Mouse (Mus musculus): ENCODE data around the gene Trim65.
A peak's percentile ranks its signal among the peaks of the same experiment; 100 is the strongest.

Trim65 gene

DNA sequence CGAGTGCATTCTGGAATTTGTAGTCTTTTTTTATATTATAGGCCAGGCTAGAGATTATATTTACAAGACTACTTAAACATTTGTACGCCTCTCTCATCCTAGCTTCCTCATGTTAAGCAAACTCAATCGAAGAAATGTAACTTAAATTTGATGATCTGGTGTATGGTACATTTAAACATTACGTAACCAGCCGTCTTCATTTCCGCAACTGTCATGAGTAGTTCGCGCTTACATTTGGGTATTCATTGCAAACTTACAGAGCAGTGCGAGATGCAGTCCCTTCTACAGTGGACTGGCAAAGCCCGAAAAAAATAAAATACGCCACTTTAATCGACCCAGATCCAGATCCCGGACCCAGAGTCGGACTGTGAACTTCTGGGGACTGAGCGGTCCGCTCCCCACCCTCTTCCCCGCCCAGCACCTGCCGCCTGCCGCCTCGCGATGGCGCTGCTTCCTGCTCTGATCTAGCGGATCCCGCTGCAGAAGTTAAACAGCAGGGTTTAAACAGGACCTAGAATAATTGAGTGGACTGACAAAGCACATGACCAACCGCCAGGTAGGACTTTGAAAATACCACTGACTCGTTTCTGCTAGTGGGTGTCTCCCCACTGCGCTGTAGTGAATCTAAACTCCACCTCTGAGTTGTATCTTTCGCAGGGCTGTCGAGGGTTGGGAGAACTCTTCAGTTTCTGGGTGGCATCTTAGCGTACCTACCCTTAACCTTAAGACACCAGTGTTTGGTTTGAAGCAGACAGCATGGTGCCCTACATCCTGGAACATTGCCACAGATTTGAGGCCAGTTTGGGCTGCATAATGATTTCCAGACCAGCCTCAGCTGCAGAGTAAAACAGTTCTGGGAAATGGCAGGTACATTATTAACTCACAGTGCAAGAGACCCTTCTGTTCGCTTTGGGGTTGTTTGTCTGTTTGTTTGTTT, 43.5 kb downstream of the Trim65 start:
- peak; percentile 95 to 96 for DNase-seq

DNA sequence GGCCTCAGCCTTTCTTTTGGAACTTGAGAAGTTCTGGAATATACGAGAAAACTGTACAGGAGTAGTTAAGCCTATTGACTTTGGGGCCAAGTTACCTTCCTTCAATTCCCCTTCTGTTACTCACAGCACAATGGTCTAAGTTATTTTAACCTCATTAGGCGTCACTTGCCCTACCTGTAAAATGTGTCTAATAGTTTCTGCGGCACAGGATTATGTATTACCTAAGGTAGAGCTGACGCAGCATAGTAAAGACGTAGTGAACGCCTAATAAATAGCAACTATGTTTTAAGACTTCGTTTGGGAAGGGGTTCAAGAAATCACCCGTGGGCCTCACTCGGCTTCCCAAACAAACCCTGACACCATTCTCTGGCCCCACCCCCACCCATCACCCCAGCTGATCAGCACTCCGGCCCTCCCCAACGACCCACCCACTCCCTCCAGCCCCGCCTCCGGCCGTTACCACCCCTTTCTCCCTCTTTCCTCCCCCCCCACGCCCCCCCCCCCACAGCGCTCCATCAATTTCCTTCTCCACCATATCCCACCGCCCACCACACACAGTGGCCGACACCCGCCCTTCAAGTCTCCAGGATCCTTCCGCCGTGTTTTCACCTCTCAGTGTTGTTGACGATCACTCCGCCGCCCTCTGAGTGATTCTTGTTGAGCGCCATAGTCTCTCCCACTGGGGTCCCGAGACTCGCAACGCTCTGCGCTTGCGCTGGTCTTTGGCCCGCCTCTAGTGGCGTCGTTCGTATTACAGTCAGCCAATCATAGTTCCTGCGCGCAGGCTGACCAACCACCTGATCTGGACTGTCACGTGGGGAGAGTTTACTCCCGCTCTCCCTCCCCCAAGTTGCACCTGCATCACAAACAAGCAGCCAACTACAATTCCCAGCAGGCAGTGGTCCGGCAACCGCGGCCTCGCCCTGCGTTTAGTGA, 44.4 kb downstream of the Trim65 start, which contains the start of gene Wbp2:
Wbp2 (minus strand) TSS at position 738 of the 936 bp plus-strand sequence.
- peak; percentile 97 to 98 for DNase-seq

GRCm38 (mm10) chr11:116084166-116084565, 46.8 kb downstream of the Trim65 start:
- no peak for DNase-seq

DNA sequence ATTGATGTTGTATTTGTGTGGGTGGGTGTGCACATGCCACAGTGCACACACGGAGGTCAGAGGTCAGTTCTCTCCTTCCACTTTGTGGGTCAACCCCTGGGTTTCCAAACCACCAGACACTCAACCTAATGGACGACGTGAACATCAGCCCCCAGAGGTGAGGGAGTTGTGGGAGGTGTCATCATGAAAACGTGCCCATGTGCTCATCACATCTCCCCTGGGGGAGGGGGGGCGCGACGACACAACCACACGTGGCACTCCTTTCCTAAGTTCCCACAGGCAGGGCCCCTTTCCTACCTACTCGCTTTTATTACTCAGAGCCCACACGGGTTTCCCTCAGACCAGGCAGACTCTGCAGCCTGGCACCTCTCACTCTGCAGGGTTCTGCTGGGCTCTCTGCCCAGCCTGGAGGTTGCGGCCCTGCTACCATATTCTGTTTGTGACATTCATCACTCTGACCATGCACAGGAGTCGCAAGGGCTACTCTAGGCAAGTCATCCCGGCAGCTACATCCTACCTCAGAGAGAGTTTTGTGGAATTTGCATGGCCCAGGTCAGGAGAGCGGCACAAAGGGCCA, 47.7 kb downstream of the Trim65 start:
- no peak for DNase-seq

DNA sequence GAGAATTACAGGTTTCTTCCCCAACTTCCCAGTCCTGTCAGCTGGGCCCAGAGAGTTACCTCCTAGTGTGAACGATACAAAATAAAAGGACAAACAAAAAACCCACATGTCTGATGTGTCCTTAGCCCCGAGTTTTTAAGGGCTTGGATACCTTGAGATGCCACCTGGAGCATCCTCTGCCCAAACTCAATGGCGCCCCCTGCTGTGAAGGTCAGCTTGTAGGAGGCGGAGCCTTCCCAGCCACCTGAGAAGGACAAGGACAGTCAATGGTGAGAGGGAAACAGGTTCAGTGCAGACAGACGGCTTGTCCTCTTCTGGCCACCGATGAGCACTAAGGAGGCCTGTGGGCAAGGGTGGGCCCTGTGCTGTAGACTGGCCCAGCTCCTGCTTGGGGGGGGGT, 49.8 kb downstream of the Trim65 start:
- peak; percentile 71 to 77 for DNase-seq

DNA sequence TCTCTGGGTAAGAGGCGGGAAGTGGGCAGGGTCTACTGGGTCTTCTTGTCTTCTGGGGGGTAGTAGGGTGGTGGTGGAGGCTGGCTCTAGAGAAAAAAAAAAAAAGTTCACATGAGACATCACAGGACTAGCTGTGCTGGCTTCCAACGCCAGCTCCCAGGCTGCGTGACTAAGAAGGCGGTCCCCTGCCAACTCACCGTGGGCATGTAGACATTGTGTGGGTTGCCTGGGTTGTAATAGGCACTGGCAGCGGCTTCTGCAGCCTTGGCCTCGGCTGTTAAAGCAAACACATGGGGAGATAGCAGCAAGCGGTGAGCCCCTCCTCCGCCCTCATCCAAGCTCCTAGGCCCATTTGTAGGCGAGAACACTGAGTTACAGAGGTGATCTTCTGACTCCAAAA, 51.4 kb downstream of the Trim65 start:
- peak in 1 of 2 experiments; percentile 33 for DNase-seq

DNA sequence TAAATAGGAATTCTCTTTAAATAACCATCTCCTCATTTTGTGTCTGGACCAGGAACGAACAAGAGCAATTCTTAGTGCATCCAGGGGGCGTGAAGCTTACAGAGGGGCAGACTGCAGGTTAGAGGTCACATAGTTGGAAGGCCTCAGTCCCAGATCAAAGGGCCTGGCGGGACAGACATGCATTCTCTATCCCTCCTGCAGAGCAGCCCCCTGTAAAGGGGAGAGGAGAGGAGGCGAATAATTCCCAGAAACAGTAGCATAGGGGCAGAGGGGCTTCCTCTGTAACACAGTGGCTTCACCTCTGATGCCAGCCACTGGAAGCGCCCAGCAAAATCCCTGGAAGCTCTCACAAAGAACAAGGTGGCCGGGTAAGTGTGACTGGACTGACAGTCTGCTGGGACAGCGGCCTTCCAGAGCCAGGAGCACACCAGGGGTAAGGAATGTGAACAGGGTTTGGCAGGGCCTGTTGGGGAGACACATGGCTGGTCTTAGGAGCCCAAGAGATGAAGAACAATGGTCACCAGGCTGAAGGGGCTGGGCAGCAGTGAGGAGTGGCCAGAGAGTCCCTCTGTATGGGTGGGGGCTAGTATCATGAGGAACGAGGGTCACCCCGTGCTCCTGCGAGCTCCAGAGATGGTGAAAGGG, 52.1 kb downstream of the Trim65 start:
- peak in 1 of 2 experiments; percentile 32 for DNase-seq

- DNase-seq = peak; percentile 82 to 87
These were observed 52.7 kb downstream of the Trim65 start for GRCm38 (mm10) chr11:116078221-116078620.

DNA sequence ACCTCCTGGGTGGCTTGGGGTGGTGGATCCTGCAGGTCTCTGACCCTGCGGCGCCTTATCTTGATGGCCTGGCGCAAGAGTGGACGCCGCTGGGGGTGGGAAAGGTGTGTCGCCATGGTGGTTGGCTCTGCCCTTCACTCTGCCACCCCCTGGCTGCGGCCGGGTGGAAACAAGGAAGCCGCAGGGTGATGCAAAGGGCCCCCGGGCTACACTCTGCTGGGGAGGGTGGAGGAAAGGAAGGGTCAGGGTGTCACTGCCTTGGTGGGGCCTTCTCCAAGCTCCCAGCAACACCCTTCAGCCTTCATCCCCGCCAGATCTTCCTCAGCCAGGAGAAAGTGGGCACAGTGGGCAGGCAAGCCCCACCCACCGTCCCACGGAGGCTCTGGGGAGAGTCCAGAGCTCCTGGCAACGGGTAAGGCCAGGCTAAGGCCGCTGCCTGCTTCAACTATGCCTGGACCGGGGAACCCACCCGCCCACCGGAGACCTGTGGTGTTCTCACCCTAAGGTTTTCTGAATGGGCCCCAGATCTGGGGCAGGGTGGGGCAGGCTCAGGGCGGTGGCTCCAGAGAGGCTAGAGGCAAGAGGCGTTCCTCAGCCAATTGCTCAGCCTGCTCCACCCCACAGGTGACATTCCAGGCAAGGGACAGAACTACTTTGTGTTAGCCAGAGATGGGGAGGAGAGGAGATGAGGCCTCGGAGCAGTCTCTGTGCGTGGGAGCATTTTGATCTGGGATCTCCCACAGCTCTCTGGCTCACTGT, 53.3 kb downstream of the Trim65 start, which contains the start of gene Unc13d:
Unc13d (minus strand) TSS at position 516 of the 759 bp plus-strand sequence.
- peak in 1 of 2 experiments; percentile 50 for DNase-seq

GRCm38 (mm10) chr11:116076836-116077235, 54.1 kb downstream of the Trim65 start:
- no peak for DNase-seq

DNA sequence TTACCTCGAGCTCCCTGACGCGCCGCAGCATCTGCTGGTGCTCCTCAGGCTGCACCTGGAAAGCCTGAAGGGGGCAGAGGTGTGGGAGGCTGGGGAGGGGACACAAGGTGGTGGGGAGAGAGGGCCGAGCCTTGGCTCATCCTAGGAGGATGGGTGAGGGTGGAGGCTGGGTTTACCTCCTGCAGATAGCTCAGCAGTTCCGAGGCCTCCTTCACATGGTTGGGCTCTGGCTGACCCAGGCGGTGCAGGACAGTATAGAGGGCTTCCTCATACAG, 54.7 kb downstream of the Trim65 start:
- DNase-seq = no peak

- no peak for DNase-seq
These were observed 55.2 kb downstream of the Trim65 start for GRCm38 (mm10) chr11:116075539-116076265.

DNA sequence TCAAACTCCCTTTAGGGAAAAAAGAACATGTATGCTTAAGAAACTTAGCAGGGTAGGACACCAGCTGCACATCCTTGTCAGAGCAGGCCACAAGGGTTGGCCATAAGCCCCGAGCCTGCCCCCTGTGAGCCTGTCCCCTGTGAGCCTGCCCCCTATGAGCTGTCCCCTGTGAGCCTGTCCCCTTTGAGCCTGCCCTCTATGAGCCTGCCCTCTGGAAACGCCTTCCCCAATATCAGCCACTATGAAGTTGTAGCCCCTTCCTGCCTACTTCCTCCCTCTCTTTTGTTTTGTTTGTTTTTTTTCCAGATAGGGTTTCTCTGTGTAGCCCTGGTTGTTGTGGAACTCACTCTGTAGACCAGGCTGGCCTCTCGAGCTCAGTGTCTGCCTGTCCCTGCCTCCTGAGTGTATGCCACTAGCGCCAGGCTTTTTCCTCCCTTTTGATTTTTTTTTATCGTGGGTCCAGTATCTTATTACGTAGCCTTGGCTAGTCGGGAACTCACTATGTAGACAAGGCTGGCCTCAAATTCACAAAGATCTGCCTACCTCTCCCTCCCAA, 56.4 kb downstream of the Trim65 start:
- no peak for DNase-seq

DNA sequence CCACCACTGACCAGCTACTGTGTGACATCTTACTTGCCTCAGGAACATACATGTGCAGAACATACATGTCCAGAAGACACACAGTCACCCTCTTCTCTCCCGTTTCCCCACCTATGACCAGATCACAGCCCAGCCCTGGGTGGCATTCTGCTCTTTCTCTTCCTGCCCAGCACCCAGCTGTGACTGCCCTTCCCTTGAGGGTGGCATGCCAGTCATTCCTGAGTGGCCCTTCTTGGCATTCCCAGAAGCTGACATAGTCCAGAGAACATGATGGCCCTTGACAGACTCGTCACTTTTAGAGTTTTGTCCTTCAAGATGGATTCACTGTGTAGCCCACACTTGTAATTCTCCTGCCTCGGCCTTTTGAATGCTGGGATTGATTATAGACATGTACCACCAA, 58.3 kb downstream of the Trim65 start:
- no peak for DNase-seq

All from cerebellum, postnatal 10 days (tissue).